Mouse (Mus musculus): ENCODE measurements around the gene Susd4. TPM values are rescaled to one million over a fixed set of nuclear protein-coding genes. Genes with fewer than 3 reads are reported as not detected.

Susd4 gene
- polyA plus RNA-seq, 1 experiment, result 1.1 TPM

GRCm38 (mm10) chr1:182764541-182765281, 1.1 kb downstream of the Susd4 start:
- Histone ChIP-seq H3K27me3 (ENCODE audit: control insufficient read depth, insufficient read depth, low read length) (no peaks in the 10 kb centered on the region), H3K36me3 (ENCODE audit: control insufficient read depth, insufficient read depth, low read length) (no peaks in the 10 kb centered on the region), H3K27ac (ENCODE audit: control insufficient read depth, insufficient read depth, low read depth, low read length) (no peak overlapping the region), H3K4me1 (ENCODE audit: control insufficient read depth, insufficient read depth, low read length) (peaks cover 7% of the 10 kb centered on the region), H3K4me3 (ENCODE audit: control insufficient read depth, low read depth, low read length) (no peak overlapping the region; the same call in 1 of the 2 replicates)
- TF ChIP-seq POLR2A (IDR thresholded peaks at IDR 0.05; ENCODE audit: control insufficient read depth, low read depth, low read length), result no peak
- no peak for TF ChIP-seq CTCF (IDR thresholded peaks at IDR 0.05; ENCODE audit: control insufficient read depth, insufficient read depth, insufficient replicate concordance, low read depth, low read length)

- H3K27ac ChIP-seq (ENCODE audit: control insufficient read depth, insufficient read depth, low read depth, low read length), result no peak overlapping the region
- H3K36me3 ChIP-seq (ENCODE audit: control insufficient read depth, insufficient read depth, low read length), result no peaks in the 10 kb centered on the region
- TF ChIP-seq POLR2A (IDR thresholded peaks at IDR 0.05; ENCODE audit: control insufficient read depth, low read depth, low read length) (no peak), CTCF (IDR thresholded peaks at IDR 0.05; ENCODE audit: control insufficient read depth, insufficient read depth, insufficient replicate concordance, low read depth, low read length) (no peak)
- H3K27me3 ChIP-seq (ENCODE audit: control insufficient read depth, insufficient read depth, low read length), result no peaks in the 10 kb centered on the region
- H3K4me1 ChIP-seq (ENCODE audit: control insufficient read depth, insufficient read depth, low read length), result peaks cover 19% of the 10 kb centered on the region
- H3K4me3 ChIP-seq (ENCODE audit: control insufficient read depth, low read depth, low read length), result no peak overlapping the region
Observed at GRCm38 (mm10) chr1:182775576-182775975, 11.9 kb downstream of the Susd4 start.

GRCm38 (mm10) chr1:182776749-182777410, 13.2 kb downstream of the Susd4 start:
- TF ChIP-seq CTCF (IDR thresholded peaks at IDR 0.05; ENCODE audit: control insufficient read depth, insufficient read depth, insufficient replicate concordance, low read depth, low read length), result no peak
- no peak for TF ChIP-seq POLR2A (IDR thresholded peaks at IDR 0.05; ENCODE audit: control insufficient read depth, low read depth, low read length)
- Histone ChIP-seq H3K27me3 (ENCODE audit: control insufficient read depth, insufficient read depth, low read length) (no peaks in the 10 kb centered on the region), H3K4me1 (ENCODE audit: control insufficient read depth, insufficient read depth, low read length) (peaks cover 19% of the 10 kb centered on the region), H3K4me3 (ENCODE audit: control insufficient read depth, low read depth, low read length) (no peak overlapping the region), H3K27ac (ENCODE audit: control insufficient read depth, insufficient read depth, low read depth, low read length) (no peak overlapping the region), H3K36me3 (ENCODE audit: control insufficient read depth, insufficient read depth, low read length) (no peaks in the 10 kb centered on the region)

- peaks cover 19% of the 10 kb centered on the region for H3K4me1 ChIP-seq (ENCODE audit: control insufficient read depth, insufficient read depth, low read length)
- no peaks in the 10 kb centered on the region for H3K36me3 ChIP-seq (ENCODE audit: control insufficient read depth, insufficient read depth, low read length)
- no peak overlapping the region for H3K27ac ChIP-seq (ENCODE audit: control insufficient read depth, insufficient read depth, low read depth, low read length)
- TF ChIP-seq POLR2A (IDR thresholded peaks at IDR 0.05; ENCODE audit: control insufficient read depth, low read depth, low read length), result no peak
- H3K27me3 ChIP-seq (ENCODE audit: control insufficient read depth, insufficient read depth, low read length), result no peaks in the 10 kb centered on the region
- H3K4me3 ChIP-seq (ENCODE audit: control insufficient read depth, low read depth, low read length), result peak overlapping the region; percentile 66
Observed at GRCm38 (mm10) chr1:182778225-182778624, 14.6 kb downstream of the Susd4 start.

- H3K27ac ChIP-seq (ENCODE audit: control insufficient read depth, insufficient read depth, low read depth, low read length), result no peak overlapping the region
- peak overlapping the region; percentile 31 for H3K4me3 ChIP-seq (ENCODE audit: control insufficient read depth, low read depth, low read length)
Observed at GRCm38 (mm10) chr1:182779024-182779520, 15.4 kb downstream of the Susd4 start.

GRCm38 (mm10) chr1:182783774-182784173, 20.1 kb downstream of the Susd4 start:
- Histone ChIP-seq H3K36me3 (ENCODE audit: control insufficient read depth, insufficient read depth, low read length) (no peaks in the 10 kb centered on the region), H3K4me3 (ENCODE audit: control insufficient read depth, low read depth, low read length) (peak overlapping the region; percentile 67), H3K27me3 (ENCODE audit: control insufficient read depth, insufficient read depth, low read length) (no peaks in the 10 kb centered on the region), H3K4me1 (ENCODE audit: control insufficient read depth, insufficient read depth, low read length) (peaks cover 4% of the 10 kb centered on the region; the same call in 1 of the 2 replicates), H3K27ac (ENCODE audit: control insufficient read depth, insufficient read depth, low read depth, low read length) (peak overlapping the region; percentile 24; the same call in 1 of the 2 replicates)
- TF ChIP-seq CTCF (IDR thresholded peaks at IDR 0.05; ENCODE audit: control insufficient read depth, insufficient read depth, insufficient replicate concordance, low read depth, low read length), result no peak
- no peak for TF ChIP-seq POLR2A (IDR thresholded peaks at IDR 0.05; ENCODE audit: control insufficient read depth, low read depth, low read length)

More at GRCm38 (mm10) chr1:182779024-182779520, 15.4 kb downstream of the Susd4 start:
- no peak for TF ChIP-seq POLR2A (IDR thresholded peaks at IDR 0.05; ENCODE audit: control insufficient read depth, low read depth, low read length)
- no peak for TF ChIP-seq CTCF (IDR thresholded peaks at IDR 0.05; ENCODE audit: control insufficient read depth, insufficient read depth, insufficient replicate concordance, low read depth, low read length)
- Histone ChIP-seq H3K4me1 (ENCODE audit: control insufficient read depth, insufficient read depth, low read length) (peaks cover 19% of the 10 kb centered on the region), H3K36me3 (ENCODE audit: control insufficient read depth, insufficient read depth, low read length) (no peaks in the 10 kb centered on the region), H3K27me3 (ENCODE audit: control insufficient read depth, insufficient read depth, low read length) (no peaks in the 10 kb centered on the region)

- Histone ChIP-seq H3K4me1 (ENCODE audit: control insufficient read depth, insufficient read depth, low read length) (no peaks in the 10 kb centered on the region), H3K27me3 (ENCODE audit: control insufficient read depth, insufficient read depth, low read length) (no peaks in the 10 kb centered on the region), H3K36me3 (ENCODE audit: control insufficient read depth, insufficient read depth, low read length) (no peaks in the 10 kb centered on the region), H3K27ac (ENCODE audit: control insufficient read depth, insufficient read depth, low read depth, low read length) (no peak overlapping the region), H3K4me3 (ENCODE audit: control insufficient read depth, low read depth, low read length) (peak overlapping the region; percentile 67)
- TF ChIP-seq CTCF (IDR thresholded peaks at IDR 0.05; ENCODE audit: control insufficient read depth, insufficient read depth, insufficient replicate concordance, low read depth, low read length) (no peak), POLR2A (IDR thresholded peaks at IDR 0.05; ENCODE audit: control insufficient read depth, low read depth, low read length) (no peak)
Observed at GRCm38 (mm10) chr1:182784784-182785183, 21.1 kb downstream of the Susd4 start.

Data from testis, adult 2 months (tissue).